Mouse (Mus musculus) heart, postnatal 0 days (tissue): Measurements from ENCODE around the gene Tmem130.

ENCODE experiments used
- CTCF ChIP-seq: IDR thresholded peaks from 2 replicates; pipeline ENCODE4 v1.5.1; 2016; ENCODE audit warnings: antibody characterized with exemption, control low read depth, low read depth
- EP300 ChIP-seq: IDR thresholded peaks from 2 replicates; pipeline ENCODE4 v1.6.1; 2016; ENCODE audit warnings: antibody characterized with exemption, low read depth

DNA sequence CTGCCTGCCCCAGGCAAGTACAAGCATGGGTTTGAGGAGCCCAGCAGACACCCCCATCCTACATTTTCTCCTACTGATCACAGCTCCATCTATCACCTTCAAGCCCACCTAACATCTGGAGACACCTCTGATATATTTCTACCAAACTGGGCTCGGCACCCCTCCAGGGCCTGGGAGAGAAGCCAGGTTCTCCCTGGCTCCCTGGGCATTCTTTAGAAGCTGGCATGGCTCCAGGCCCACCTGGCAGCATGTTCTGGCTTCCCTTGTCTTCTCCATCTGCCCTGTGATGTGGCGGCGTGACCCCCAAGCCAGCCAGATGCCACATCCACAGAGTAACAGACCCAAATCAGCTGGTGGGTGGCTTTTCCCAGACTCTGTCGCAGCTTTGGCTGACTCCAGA is 41.3 kb downstream of the Tmem130 start:
- no peak for TF ChIP-seq CTCF
- no peak for TF ChIP-seq EP300
